Mouse (Mus musculus) cerebellum, postnatal 10 days (tissue): ENCODE measurements around the gene Zmynd8.

Source experiments
- DNase-seq, 2 experiments: peaks; one replicate each; pipeline ENCODE4 v3.0.0; 2021; ENCODE audit warnings: mixed read lengths in 2 of 2

The Zmynd8 gene

GRCm38 (mm10) chr2:165857395-165857831 is 41.4 kb downstream of the Zmynd8 start:
- peak; percentile 52 to 57 for DNase-seq

- DNase-seq, result no peak
Measured at GRCm38 (mm10) chr2:165856611-165857200, 42.1 kb downstream of the Zmynd8 start.

DNA sequence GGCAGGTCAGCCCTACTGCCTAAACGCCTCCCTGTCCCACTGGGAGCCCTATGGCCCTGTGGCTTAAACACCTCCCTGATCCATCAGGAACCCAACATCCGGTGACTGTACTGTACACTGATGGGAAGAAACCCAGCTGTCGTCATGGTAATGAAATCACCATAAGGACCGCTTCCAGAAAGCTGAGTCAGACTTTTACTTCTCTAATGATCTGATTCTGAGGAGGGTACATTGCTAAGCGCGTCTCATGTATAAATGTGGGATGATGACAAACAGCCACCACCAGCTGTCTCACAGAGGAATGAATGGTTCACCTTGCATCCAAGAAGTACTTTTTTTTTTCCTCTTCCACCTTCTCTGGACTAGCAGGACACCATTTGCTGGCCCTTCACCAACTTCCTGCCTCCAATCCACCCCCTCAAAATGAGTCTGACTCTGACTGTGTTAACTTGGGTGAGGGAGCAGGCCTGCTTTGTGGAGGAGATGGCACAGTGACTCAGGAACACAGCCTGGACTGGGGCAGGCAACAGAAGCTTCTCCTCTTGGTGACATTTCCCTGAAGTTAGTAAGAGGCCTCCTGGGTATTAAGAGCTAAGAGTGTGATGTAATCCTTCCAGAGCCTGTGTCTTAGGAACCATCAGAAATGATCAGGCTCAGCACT is 43.0 kb downstream of the Zmynd8 start:
- DNase-seq, result peak in 1 of 2 experiments; percentile 47

DNA sequence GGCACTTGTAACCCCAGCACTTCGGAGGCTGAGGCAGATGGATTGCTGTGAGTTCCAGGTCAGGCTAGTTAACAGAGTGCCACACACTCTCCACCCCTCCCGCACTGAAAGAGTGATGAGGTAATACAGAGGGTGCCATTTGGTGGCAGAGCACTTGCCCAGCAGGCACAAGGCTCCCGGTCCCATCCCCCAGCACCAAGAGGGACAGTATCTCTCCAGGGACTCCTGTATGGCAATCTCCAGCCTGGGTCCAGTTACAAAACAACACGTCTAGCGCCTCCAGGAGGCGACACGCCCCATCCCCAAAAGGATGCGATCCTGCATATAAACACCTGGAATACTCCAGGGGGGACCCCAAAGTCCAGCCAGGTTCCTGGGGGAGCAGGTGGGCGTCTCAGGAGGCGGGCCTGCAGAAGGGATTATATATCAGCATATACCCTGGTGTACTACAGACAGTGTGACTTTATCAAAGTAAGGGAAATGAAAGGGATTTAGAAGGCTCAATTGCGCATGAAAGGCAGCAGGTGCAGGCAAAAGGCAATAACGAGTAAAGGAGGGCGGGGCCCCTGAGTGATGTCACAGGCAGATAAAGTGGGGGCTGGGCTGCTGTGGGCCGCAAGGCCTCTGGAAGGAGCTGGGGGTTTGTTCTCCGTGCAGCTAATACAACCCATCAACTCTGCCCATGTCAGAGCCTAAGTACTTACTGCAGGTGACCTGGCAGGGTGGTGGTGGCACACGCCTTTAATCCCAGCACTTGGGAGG is 44.4 kb downstream of the Zmynd8 start:
- DNase-seq, result peak in 1 of 2 experiments; percentile 36

GRCm38 (mm10) chr2:165852896-165853633 is 45.8 kb downstream of the Zmynd8 start:
- DNase-seq, result no peak

GRCm38 (mm10) chr2:165852453-165852852 is 46.4 kb downstream of the Zmynd8 start:
- DNase-seq, result no peak

DNA sequence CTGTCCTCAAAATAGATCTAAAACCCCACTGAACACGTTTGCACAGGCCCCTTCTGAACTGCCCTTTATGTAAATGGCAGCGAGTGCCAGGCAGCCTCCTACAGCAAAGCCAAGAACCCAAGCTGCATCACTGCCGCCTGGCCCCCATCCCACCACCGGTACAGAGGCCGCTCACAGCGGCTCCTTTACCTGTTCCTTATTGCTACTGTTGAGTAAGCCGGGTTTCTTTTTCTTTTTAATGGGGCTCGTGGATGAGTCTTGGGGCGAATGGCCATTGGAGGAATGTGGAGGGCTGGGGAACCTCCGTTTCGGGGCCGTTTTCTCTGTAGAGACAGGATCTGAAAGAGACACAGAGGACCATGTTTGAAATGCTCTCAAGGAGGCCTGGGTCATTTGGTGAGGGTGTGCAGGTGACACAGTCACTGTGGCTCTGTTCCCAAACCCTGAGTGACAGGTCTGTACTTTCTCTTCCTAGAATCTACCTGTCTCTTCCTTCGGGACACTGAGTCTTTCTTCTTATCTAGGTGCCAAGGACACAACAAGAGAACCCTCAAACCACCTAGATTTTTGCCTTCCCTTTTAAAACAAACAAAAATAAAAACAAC is 46.9 kb downstream of the Zmynd8 start:
- peak; percentile 78 to 80 for DNase-seq

GRCm38 (mm10) chr2:165850826-165851225 is 48.0 kb downstream of the Zmynd8 start:
- no peak for DNase-seq

DNA sequence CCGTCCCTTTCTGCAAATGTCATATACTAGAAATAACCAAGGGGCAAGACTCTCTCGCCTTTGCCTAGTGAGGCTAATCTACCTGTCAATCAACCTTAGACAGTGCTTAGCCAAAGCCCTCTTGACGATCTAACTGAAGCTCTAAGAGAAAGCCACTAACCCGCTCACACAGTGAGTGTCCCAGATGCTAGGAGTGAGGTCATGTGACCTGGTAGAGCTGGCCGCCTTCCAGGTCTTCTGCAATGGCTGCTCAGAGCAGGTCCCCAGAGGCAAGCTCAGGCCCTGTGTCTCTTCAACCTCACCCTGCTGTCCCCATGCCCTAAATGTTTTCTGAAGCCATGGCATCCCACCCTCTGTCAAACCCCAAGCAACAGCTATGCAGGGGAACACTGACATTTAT is 49.7 kb downstream of the Zmynd8 start:
- peak; percentile 81 to 84 for DNase-seq

DNA sequence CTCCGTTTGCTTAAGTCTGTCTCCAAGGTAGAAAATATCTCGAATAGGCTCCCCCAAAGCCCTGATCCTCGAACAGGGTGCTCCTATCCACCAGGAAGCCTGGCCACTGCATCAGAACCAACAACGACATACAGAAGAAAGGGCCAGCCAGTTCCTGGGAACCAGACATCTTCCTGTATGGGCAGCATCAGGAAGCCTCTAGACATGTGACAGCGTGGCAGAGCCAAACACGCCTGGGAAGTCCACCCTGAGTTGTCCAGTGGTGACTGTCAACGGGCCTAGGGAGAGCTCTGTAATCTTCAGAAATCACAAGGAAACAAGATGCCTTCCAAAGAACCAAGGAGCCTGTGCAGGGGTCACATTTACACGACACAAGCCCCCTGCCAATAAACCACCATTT is 52.0 kb downstream of the Zmynd8 start:
- DNase-seq, result no peak

GRCm38 (mm10) chr2:165845490-165845889 is 53.3 kb downstream of the Zmynd8 start:
- peak; percentile 85 to 86 for DNase-seq

GRCm38 (mm10) chr2:165843350-165843749 is 55.5 kb downstream of the Zmynd8 start:
- no peak for DNase-seq

- peak in 1 of 2 experiments; percentile 9 for DNase-seq
Measured at GRCm38 (mm10) chr2:165842241-165842640, 56.6 kb downstream of the Zmynd8 start.

DNA sequence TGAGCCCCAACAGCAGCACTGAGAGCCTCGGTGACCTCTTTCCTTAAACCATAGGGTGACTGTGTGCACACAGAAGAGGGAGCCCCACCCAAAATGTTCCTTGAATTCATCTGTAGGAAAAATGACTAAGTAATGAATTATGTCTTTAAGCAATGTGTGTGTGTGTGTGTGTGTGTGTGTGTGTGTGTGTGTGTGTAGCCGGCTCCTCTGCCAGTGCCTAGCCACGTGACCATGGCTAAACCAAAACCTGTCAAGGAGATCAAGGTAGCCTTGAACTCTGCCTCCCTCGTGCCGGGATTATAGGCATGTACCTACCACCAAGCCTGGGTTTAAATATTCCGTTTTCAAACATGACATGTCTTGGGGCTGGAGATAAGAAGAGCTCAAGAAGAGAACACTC is 57.0 kb downstream of the Zmynd8 start:
- DNase-seq, result no peak

DNA sequence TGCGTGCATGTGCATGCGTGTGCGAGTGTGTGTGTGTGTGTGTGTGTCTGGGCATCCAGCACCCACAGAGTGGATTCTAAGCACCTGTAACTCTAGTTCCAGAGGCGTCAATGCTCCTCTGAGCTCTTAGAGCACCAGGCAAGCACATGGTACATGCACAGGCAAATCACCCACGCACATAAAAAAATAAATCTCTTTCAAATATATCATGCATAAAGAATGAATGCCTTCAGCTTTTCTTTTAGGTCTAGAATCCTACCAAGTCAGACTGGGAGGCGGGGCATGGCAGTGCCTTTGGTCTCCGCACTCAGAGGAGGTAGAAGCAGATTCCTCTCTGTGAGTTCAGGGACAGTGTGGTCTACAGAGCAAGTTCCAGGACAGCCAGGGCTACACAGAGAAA is 58.0 kb downstream of the Zmynd8 start:
- DNase-seq, result no peak

DNA sequence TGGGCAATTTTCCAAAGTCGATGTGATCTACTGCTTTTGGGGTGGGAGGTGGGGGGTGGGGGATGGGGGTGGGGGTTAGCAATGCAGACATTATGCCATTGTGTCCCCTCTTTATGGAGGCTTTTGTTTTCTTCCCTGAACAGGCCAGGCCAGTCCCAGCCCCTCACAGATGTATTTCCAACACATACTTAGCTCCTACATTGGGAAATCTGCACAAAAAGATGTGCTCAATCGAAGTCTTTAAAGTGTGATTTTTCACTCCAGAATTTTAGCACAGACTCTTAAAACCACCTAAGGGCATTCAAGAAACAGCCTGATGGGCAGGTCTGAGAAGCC is 59.5 kb downstream of the Zmynd8 start:
- no peak for DNase-seq

GRCm38 (mm10) chr2:165838606-165839316 is 60.1 kb downstream of the Zmynd8 start:
- DNase-seq, result no peak

- DNase-seq, result no peak
Measured at GRCm38 (mm10) chr2:165834601-165835000, 64.2 kb downstream of the Zmynd8 start.

- DNase-seq, result peak in 1 of 2 experiments; percentile 42
Measured at GRCm38 (mm10) chr2:165833468-165833867, 65.3 kb downstream of the Zmynd8 start.

DNA sequence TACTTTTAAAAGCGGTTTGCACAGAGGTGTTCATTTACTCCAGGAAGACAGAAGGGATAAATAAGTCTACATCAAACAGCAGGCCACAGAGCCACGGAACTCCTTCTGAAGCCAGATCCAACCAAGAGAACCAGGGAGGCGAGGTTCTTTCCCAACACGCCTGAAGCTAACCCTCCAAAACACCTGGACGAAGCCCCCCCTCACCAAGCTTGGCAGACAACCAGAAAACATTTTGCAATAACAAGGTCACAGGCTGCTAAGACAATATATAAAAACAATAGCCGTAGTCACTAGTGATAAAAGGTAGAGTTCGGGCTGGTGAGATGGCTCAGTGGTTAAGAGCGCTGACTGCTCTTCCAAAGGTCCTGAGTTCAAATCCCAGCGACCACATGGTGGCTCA is 66.1 kb downstream of the Zmynd8 start:
- DNase-seq, result no peak

DNA sequence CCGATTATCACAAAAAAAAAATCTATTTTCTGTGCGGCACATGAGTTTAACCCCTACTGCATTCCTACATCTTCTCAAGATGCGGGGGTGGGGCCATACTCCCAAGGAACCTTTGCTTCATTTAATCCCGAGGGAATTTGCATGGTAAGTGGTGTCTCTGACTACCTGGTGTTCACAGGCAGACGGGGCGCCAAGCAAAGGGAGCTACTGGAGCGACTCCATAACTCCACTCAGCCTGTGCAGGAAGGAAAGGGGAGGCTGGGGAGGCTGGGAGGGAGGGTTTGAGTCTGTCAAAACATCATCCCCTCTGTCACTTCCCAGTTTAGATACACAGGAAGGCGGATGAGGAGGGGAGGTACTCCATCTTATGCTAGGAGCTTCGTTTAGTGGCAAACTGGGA is 66.5 kb downstream of the Zmynd8 start:
- DNase-seq, result peak in 1 of 2 experiments; percentile 38

- no peak for DNase-seq
Measured at GRCm38 (mm10) chr2:165831637-165832289, 67.1 kb downstream of the Zmynd8 start.
